Mouse (Mus musculus): ENCODE measurements around the gene Unc45b. TPM values are rescaled to one million over a fixed set of nuclear protein-coding genes. Genes with fewer than 3 reads are reported as not detected.

Gene Unc45b
- polyA plus RNA-seq, 1 experiment = 7.1 TPM

DNA sequence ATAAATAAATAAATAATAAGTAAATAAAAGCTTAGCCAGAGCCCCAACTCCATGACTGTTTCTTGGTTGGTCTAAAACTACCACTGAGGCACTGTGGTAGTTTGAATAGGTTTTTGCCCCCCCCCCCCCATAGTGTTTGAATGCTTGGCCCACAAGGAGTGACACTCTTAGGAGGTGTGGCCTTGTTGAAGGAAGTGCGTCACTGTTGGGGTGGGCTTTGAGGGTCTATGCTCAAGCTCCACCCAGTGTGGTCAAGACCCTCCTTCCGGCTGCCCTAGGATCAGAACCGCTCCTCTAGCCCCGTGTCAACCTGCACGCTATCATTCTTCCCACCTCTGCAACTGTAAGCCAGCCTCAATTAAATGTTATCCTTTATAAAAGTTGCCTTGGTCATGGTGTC lies 34.7 kb upstream of the Unc45b start:
- H3K36me3 ChIP-seq (ENCODE audit: control insufficient read depth, insufficient read depth, low read length) = 0 out of 2 replicates have a peak, but pooled peaks cover 7% of the 10 kb centered on the region
- no peak for TF ChIP-seq CTCF (IDR thresholded peaks at IDR 0.05; ENCODE audit: borderline replicate concordance, control insufficient read depth, extremely low read depth, insufficient read depth, low read length, poor library complexity)
- TF ChIP-seq POLR2A (IDR thresholded peaks at IDR 0.05; ENCODE audit: control insufficient read depth, extremely low read depth, insufficient read depth, low read length, poor library complexity) = no peak

DNA sequence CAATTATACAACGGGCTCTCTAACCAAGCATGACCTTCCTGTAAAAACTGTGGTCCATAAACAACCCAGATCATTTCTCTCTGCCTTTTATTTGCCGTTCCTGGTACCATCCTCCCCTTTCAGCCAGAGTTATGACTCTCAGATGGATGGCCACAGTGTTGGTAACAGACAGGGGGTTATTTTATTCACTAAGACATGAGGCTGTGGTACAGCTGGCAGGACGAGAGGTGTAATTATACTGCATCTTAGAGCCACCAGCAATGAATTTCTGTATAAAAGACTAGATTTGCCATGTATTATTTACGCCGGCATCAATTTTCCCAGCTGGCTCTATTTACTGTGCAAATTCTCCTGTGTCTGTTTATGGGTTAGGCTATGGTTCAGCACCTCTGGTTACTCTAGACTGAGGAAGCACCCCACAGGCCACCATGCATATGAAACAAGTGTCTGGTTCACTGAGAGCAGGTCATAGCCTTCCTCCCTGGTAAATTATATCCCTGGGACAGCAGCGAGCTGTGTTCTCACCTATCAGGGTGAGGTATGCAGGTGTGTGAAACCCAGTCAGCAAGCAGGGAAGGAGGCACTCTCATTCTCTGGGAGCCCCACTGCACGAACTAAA lies 32.5 kb upstream of the Unc45b start:
- Histone ChIP-seq H3K36me3 (ENCODE audit: control insufficient read depth, insufficient read depth, low read length) (peaks cover 13% of the 10 kb centered on the region), H3K4me3 (ENCODE audit: control insufficient read depth, insufficient read depth, low read length) (no peak overlapping the region), H3K27ac (ENCODE audit: control insufficient read depth, insufficient read depth, low read length) (no peak overlapping the region), H3K27me3 (ENCODE audit: control insufficient read depth, insufficient read depth, low read length) (no peaks in the 10 kb centered on the region), H3K4me1 (replicated peaks; ENCODE audit: control insufficient read depth, insufficient read depth, low read length) (no peaks in the 10 kb centered on the region)
- 94% methylated on average over 7 of the region's 7 CpGs for WGBS
- TF ChIP-seq POLR2A (IDR thresholded peaks at IDR 0.05; ENCODE audit: control insufficient read depth, extremely low read depth, insufficient read depth, low read length, poor library complexity) (no peak), CTCF (IDR thresholded peaks at IDR 0.05; ENCODE audit: borderline replicate concordance, control insufficient read depth, extremely low read depth, insufficient read depth, low read length, poor library complexity) (no peak)
- DNase-seq = no peak

More for the DNA sequence above, 34.7 kb upstream of the Unc45b start:
- H3K27me3 ChIP-seq (ENCODE audit: control insufficient read depth, insufficient read depth, low read length) = no peaks in the 10 kb centered on the region
- WGBS = 96% methylated on average over 5 of the region's 5 CpGs
- H3K27ac ChIP-seq (ENCODE audit: control insufficient read depth, insufficient read depth, low read length) = no peak overlapping the region
- H3K4me1 ChIP-seq (replicated peaks; ENCODE audit: control insufficient read depth, insufficient read depth, low read length) = no peaks in the 10 kb centered on the region
- no peak overlapping the region for H3K4me3 ChIP-seq (ENCODE audit: control insufficient read depth, insufficient read depth, low read length)
- DNase-seq = no peak

DNA sequence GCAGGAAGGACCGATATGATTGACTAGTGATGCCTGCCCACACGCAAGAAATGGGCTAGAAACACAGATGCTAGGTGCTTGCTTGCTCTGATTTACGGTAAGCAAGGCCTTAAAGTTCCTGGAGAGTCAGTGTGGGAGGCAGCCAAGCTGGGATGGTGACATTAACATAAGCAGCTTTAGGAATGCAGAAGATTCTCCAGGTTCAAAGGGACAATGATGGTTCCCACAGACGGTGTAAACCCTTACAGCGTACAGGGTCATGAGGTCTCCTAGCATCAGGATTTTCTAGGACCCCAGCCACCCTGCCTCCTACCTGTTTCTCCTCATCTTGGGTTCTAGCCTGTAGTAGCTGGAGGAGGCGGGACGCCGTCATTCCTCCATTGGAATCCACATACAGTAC lies 27.2 kb upstream of the Unc45b start:
- no peak for TF ChIP-seq POLR2A (IDR thresholded peaks at IDR 0.05; ENCODE audit: control insufficient read depth, extremely low read depth, insufficient read depth, low read length, poor library complexity)
- TF ChIP-seq CTCF (IDR thresholded peaks at IDR 0.05; ENCODE audit: borderline replicate concordance, control insufficient read depth, extremely low read depth, insufficient read depth, low read length, poor library complexity) = no peak
- H3K36me3 ChIP-seq (ENCODE audit: control insufficient read depth, insufficient read depth, low read length) = peaks cover 13% of the 10 kb centered on the region
- H3K27me3 ChIP-seq (ENCODE audit: control insufficient read depth, insufficient read depth, low read length) = no peaks in the 10 kb centered on the region
- H3K27ac ChIP-seq (ENCODE audit: control insufficient read depth, insufficient read depth, low read length) = no peak overlapping the region
- no peaks in the 10 kb centered on the region for H3K4me1 ChIP-seq (replicated peaks; ENCODE audit: control insufficient read depth, insufficient read depth, low read length)
- no peak for DNase-seq
- 98% methylated on average over 8 of the region's 8 CpGs for WGBS
- H3K4me3 ChIP-seq (ENCODE audit: control insufficient read depth, insufficient read depth, low read length) = no peak overlapping the region

DNA sequence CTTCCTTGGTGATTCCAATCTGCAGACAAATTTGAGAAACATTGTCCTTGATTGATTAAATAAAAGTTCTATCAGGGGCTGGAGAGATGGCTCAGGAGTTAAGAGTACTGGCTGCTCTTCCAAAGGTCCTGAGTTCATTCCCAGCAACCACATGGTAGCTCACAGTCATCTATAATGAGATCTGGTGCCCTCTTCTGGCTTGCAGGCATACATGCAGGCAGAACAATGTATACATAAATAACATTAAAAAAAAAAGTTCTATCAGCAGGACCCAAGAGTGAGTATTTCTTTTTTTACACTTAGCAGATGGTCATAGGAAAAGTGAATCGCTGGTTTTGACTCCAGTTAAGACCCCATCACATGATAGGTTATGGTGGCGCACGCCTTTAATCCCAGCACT lies 23.8 kb upstream of the Unc45b start:
- TF ChIP-seq CTCF (IDR thresholded peaks at IDR 0.05; ENCODE audit: borderline replicate concordance, control insufficient read depth, extremely low read depth, insufficient read depth, low read length, poor library complexity) = no peak
- TF ChIP-seq POLR2A (IDR thresholded peaks at IDR 0.05; ENCODE audit: control insufficient read depth, extremely low read depth, insufficient read depth, low read length, poor library complexity) = no peak
- H3K36me3 ChIP-seq (ENCODE audit: control insufficient read depth, insufficient read depth, low read length) = peaks cover 6% of the 10 kb centered on the region
- 88% methylated on average over 3 of the region's 3 CpGs for WGBS
- H3K27me3 ChIP-seq (ENCODE audit: control insufficient read depth, insufficient read depth, low read length) = no peaks in the 10 kb centered on the region
- DNase-seq = no peak
- no peak overlapping the region for H3K27ac ChIP-seq (ENCODE audit: control insufficient read depth, insufficient read depth, low read length)
- H3K4me1 ChIP-seq (replicated peaks; ENCODE audit: control insufficient read depth, insufficient read depth, low read length) = peaks cover 9% of the 10 kb centered on the region
- no peak overlapping the region for H3K4me3 ChIP-seq (ENCODE audit: control insufficient read depth, insufficient read depth, low read length)

DNA sequence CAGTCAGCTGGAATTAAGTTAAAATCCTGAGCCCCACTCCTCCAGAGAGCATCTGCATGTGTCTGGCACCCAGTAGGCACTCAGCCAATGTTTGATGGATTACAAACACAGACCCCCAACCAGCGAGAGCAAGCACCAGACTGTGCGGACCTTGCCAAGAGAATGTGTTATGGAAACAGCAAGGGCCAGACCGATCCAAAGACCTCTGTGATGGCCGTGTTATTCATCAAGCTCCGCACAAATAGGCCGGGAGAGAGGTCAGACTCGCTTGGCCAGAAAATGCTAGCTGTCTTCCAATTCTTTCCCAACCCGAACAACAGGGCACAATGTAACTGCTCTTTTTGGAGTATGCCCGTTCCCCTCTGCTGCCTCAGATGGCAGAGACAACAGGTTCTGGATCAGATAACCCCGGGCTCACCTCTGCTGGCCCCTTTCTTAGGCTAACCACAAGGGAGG lies 21.8 kb upstream of the Unc45b start:
- no peak for DNase-seq
- H3K4me3 ChIP-seq (ENCODE audit: control insufficient read depth, insufficient read depth, low read length) = no peak overlapping the region
- H3K4me1 ChIP-seq (replicated peaks; ENCODE audit: control insufficient read depth, insufficient read depth, low read length) = peaks cover 19% of the 10 kb centered on the region
- no peaks in the 10 kb centered on the region for H3K36me3 ChIP-seq (ENCODE audit: control insufficient read depth, insufficient read depth, low read length)
- TF ChIP-seq CTCF (IDR thresholded peaks at IDR 0.05; ENCODE audit: borderline replicate concordance, control insufficient read depth, extremely low read depth, insufficient read depth, low read length, poor library complexity) = no peak
- no peak for TF ChIP-seq POLR2A (IDR thresholded peaks at IDR 0.05; ENCODE audit: control insufficient read depth, extremely low read depth, insufficient read depth, low read length, poor library complexity)
- no peak overlapping the region for H3K27ac ChIP-seq (ENCODE audit: control insufficient read depth, insufficient read depth, low read length)
- WGBS = 90% methylated on average over 10 of the region's 10 CpGs
- no peaks in the 10 kb centered on the region for H3K27me3 ChIP-seq (ENCODE audit: control insufficient read depth, insufficient read depth, low read length)

DNA sequence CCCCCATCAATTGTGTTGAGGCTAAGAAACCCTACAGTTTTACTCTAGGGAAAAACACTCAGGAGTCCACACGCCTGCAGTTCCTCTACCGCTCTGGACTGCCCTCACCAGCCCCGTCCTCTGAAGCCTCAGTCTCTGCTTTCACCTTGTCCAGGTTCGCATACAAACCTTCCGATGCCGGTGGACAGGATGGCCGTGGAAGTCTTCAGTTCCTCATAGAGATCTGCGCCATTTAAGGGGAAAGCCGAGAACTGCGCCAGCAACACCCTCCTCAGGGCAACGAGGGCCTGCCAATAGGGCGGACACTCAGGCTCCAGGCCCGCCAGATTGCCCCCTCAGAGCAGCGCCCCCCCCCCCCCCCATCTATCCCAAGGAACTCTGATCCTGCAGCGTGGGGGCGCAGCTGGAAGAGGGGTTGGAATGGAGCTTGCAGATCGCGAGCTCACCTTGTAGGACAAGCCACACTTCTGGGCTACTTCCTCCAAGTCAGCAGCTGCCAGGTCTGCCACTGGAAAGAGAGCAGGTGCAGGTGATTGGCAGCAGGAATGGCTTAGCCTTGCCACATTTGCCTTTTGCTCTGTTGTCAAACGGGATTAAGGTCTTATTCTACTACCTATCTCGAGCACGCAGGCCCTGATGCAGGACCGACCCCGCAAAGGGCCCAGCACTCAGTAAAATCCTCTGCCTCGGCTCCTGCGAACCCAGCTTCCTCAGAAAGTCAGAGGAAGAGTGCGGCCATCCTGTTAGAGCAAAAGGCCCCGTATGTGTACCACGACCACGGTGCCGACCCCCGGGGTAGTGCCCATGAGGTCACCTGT lies 20.6 kb upstream of the Unc45b start:
- WGBS = 3% methylated on average over 31 of the region's 31 CpGs
- Histone ChIP-seq H3K27ac (ENCODE audit: control insufficient read depth, insufficient read depth, low read length) (peak overlapping the region; percentile 63), H3K36me3 (ENCODE audit: control insufficient read depth, insufficient read depth, low read length) (no peaks in the 10 kb centered on the region), H3K27me3 (ENCODE audit: control insufficient read depth, insufficient read depth, low read length) (no peaks in the 10 kb centered on the region), H3K4me3 (ENCODE audit: control insufficient read depth, insufficient read depth, low read length) (peak overlapping the region; percentile 88), H3K4me1 (replicated peaks; ENCODE audit: control insufficient read depth, insufficient read depth, low read length) (peaks cover 19% of the 10 kb centered on the region)
- TF ChIP-seq POLR2A (IDR thresholded peaks at IDR 0.05; ENCODE audit: control insufficient read depth, extremely low read depth, insufficient read depth, low read length, poor library complexity) (no peak), CTCF (IDR thresholded peaks at IDR 0.05; ENCODE audit: borderline replicate concordance, control insufficient read depth, extremely low read depth, insufficient read depth, low read length, poor library complexity) (no peak)
- no peak for DNase-seq
